Mouse (Mus musculus): ENCODE measurements around the gene Spata45. TPM values are rescaled to one million over a fixed set of nuclear protein-coding genes. Genes with fewer than 3 reads are reported as not detected.

The Spata45 gene
- polyA plus RNA-seq, 2 experiments: not detected

DNA sequence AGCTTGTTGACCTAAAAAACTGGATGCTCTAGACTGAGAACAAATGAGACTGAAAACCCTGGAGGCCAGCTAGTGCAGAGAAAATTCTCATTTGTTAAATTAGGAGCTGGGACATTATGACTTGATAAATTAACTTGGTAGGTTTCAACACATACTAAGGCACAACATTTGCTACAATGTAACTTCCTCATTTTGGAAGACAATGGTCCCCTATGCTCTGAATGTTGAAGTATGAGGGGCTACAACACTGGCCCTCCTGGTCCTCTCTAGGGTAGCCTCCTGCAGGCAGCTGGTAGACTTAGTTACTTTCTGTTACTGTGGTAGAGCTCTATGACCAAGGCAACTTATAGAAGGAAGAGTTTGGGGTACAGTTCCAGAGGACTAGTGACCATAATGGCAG lies 4.9 kb downstream of the Spata45 start:
- TF ChIP-seq CTCF (IDR thresholded peaks at IDR 0.05; ENCODE audit: low read depth) (no peak), EP300 (IDR thresholded peaks at IDR 0.05; ENCODE audit: low read depth) (no peak)
- no peak for DNase-seq (ENCODE audit: low read depth in 3 of 3, low spot score in 3 of 3)
- Histone ChIP-seq H3K27me3 (ENCODE audit: control insufficient read depth, insufficient read depth, low read length) (no peaks in the 10 kb centered on the region), H3K27ac (no peak overlapping the region), H3K4me1 (replicated peaks; ENCODE audit: control insufficient read depth in 2 of 2, insufficient read depth in 2 of 2, low read length in 1 of 2) (peaks cover 0 to 8% of the 10 kb centered on the region in 2 experiments; a peak in 3 of 4 replicates), H3K4me2 (ENCODE audit: low read depth) (no peak overlapping the region), H3K4me3 (ENCODE audit: insufficient read depth in 1 of 2, low read depth in 2 of 2, low read length in 2 of 2) (no peak overlapping the region), H3K9ac (replicated peaks) (no peak overlapping the region), H3K9me3 (ENCODE audit: control insufficient read depth, low read length) (no peaks in the 10 kb centered on the region), H3K36me3 (replicated peaks; ENCODE audit: control insufficient read depth, insufficient read depth, low read depth) (no peaks in the 10 kb centered on the region)
- no peak for ATAC-seq (ENCODE audit: insufficient read depth)

DNA sequence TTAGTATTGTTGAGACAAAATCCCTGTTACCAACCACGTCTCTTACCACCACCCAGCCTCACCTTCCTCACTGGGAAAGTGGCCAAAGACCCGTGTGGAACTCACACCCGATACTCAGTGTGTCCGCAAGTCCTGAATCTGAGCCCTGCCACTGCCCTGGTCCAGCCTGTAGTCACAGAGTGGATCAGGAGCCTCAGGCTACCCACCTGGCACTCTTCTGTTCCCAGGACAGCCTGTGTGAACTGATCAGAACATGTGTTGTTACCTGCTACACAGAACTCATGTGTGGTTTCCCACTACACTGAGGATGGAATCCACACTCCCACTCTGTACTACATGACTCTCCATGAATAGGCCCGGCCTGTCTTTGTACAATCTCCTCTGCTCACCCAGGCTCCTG lies 5.7 kb downstream of the Spata45 start:
- Histone ChIP-seq H3K4me1 (replicated peaks; ENCODE audit: control insufficient read depth in 2 of 2, insufficient read depth in 2 of 2, low read length in 1 of 2) (peaks cover 0 to 8% of the 10 kb centered on the region in 2 experiments; a peak in 3 of 4 replicates), H3K36me3 (replicated peaks; ENCODE audit: control insufficient read depth, insufficient read depth, low read depth) (no peaks in the 10 kb centered on the region), H3K27me3 (ENCODE audit: control insufficient read depth, insufficient read depth, low read length) (no peaks in the 10 kb centered on the region), H3K4me3 (ENCODE audit: insufficient read depth in 1 of 2, low read depth in 2 of 2, low read length in 2 of 2) (no peak overlapping the region), H3K9ac (replicated peaks) (no peak overlapping the region), H3K9me3 (ENCODE audit: control insufficient read depth, low read length) (no peaks in the 10 kb centered on the region), H3K27ac (no peak overlapping the region), H3K4me2 (ENCODE audit: low read depth) (no peak overlapping the region)
- ATAC-seq (ENCODE audit: insufficient read depth): no peak
- TF ChIP-seq EP300 (IDR thresholded peaks at IDR 0.05; ENCODE audit: low read depth) (no peak), CTCF (IDR thresholded peaks at IDR 0.05; ENCODE audit: low read depth) (no peak)
- 67% methylated on average over 5 of the region's 5 CpGs for WGBS (ENCODE audit: insufficient replicate concordance)
- DNase-seq (ENCODE audit: low read depth in 3 of 3, low spot score in 3 of 3): no peak

DNA sequence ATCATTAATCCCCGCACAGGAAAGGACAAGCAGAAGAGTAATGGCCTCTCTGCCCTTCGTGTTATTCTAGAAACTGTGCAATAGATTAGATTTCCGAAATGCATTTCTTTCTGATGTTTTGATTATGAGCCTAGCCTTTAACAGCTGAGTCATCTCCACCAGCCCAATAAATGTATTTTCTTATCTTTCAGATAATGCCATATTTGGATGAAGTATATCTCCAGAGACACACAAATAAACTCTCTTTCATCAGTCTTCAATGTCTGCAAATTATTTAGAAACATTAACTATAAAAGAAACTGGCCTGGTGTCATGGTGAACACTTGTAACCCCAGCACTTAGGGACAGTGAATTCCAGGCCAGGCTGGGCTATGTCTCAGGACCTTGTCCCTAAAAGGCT lies 6.2 kb downstream of the Spata45 start:
- Histone ChIP-seq H3K4me3 (ENCODE audit: insufficient read depth in 1 of 2, low read depth in 2 of 2, low read length in 2 of 2) (no peak overlapping the region), H3K27me3 (ENCODE audit: control insufficient read depth, insufficient read depth, low read length) (no peaks in the 10 kb centered on the region), H3K9me3 (ENCODE audit: control insufficient read depth, low read length) (no peaks in the 10 kb centered on the region), H3K27ac (no peak overlapping the region), H3K4me2 (ENCODE audit: low read depth) (no peak overlapping the region), H3K9ac (replicated peaks) (no peak overlapping the region), H3K36me3 (replicated peaks; ENCODE audit: control insufficient read depth, insufficient read depth, low read depth) (no peaks in the 10 kb centered on the region), H3K4me1 (replicated peaks; ENCODE audit: control insufficient read depth in 2 of 2, insufficient read depth in 2 of 2, low read length in 1 of 2) (peaks cover 0 to 8% of the 10 kb centered on the region in 2 experiments; a peak in 3 of 4 replicates)
- ATAC-seq (ENCODE audit: insufficient read depth) (no peak), DNase-seq (ENCODE audit: low read depth in 3 of 3, low spot score in 3 of 3) (no peak)
- 47% methylated on average over 3 of the region's 3 CpGs for WGBS (ENCODE audit: insufficient replicate concordance)
- TF ChIP-seq CTCF (IDR thresholded peaks at IDR 0.05; ENCODE audit: low read depth): no peak
- TF ChIP-seq EP300 (IDR thresholded peaks at IDR 0.05; ENCODE audit: low read depth): no peak

DNA sequence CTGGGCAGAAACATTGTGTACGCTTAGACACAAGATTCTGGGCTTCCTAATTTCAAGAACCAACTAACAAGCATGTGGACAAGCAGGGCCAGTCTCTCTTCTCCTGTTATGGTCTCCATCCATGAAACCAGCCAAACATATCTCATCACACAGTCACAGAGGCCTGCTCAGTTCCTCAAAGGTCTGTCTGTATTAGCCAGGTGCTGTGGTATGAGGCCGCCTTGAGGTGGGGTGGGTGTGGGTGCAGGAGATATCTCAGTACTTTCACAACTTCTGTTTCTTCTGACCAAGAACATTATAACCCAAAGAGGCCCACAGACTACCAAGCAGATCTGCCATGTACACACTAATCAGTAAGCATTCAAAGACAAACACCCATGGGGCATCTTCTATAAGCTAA lies 8.8 kb downstream of the Spata45 start:
- peaks cover 0 to 8% of the 10 kb centered on the region in 2 experiments; a peak in 3 of 4 replicates for H3K4me1 ChIP-seq (replicated peaks; ENCODE audit: control insufficient read depth in 2 of 2, insufficient read depth in 2 of 2, low read length in 1 of 2)
- ATAC-seq (ENCODE audit: insufficient read depth) (peak; percentile 81), DNase-seq (ENCODE audit: low read depth in 3 of 3, low spot score in 3 of 3) (no peak)
- no peak overlapping the region for H3K4me2 ChIP-seq (ENCODE audit: low read depth)
- TF ChIP-seq CTCF (IDR thresholded peaks at IDR 0.05; ENCODE audit: low read depth) (no peak), EP300 (IDR thresholded peaks at IDR 0.05; ENCODE audit: low read depth) (no peak)
- H3K4me3 ChIP-seq (ENCODE audit: insufficient read depth in 1 of 2, low read depth in 2 of 2, low read length in 2 of 2): no peak overlapping the region
- no peaks in the 10 kb centered on the region for H3K36me3 ChIP-seq (replicated peaks; ENCODE audit: control insufficient read depth, insufficient read depth, low read depth)
- H3K9ac ChIP-seq (replicated peaks): no peak overlapping the region
- H3K27ac ChIP-seq: no peak overlapping the region
- H3K27me3 ChIP-seq (ENCODE audit: control insufficient read depth, insufficient read depth, low read length): no peaks in the 10 kb centered on the region
- 52% methylated on average over 2 of the region's 2 CpGs for WGBS (ENCODE audit: insufficient replicate concordance)
- no peaks in the 10 kb centered on the region for H3K9me3 ChIP-seq (ENCODE audit: control insufficient read depth, low read length)

DNA sequence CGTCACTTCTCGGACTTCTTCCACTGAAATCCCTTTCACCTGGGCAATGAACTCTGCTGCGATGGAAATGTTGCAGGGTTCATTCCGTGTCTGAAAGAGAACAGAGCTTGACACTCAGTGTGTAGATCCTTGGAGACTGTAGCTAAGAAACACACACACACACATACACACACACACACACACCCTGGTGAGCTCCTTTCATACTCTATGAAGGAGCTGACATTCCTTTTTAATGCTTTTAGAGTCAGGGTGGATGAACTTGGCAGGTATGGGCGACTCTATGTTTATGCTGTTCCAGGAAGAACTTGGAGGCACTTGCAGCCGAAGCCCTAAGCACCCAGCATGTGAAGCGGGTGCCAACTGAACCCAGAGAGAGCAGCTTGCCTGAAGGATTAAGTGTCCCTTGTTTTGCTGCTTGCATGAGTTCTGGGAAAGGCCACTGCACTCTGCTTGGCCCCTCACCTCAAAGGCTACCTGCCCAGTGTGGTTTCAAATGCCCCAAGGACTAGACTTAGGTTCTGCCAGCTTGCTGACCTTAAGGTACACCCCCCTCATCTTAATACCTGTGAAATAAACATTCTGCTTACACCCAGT lies 9.9 kb downstream of the Spata45 start:
- TF ChIP-seq CTCF (IDR thresholded peaks at IDR 0.05; ENCODE audit: low read depth) (no peak), EP300 (IDR thresholded peaks at IDR 0.05; ENCODE audit: low read depth) (no peak)
- Histone ChIP-seq H3K4me2 (ENCODE audit: low read depth) (no peak overlapping the region), H3K9ac (replicated peaks) (no peak overlapping the region), H3K4me1 (replicated peaks; ENCODE audit: control insufficient read depth in 2 of 2, insufficient read depth in 2 of 2, low read length in 1 of 2) (peaks cover 0 to 8% of the 10 kb centered on the region in 2 experiments; a peak in 3 of 4 replicates), H3K9me3 (ENCODE audit: control insufficient read depth, low read length) (no peaks in the 10 kb centered on the region), H3K27ac (no peak overlapping the region), H3K4me3 (ENCODE audit: insufficient read depth in 1 of 2, low read depth in 2 of 2, low read length in 2 of 2) (no peak overlapping the region), H3K36me3 (replicated peaks; ENCODE audit: control insufficient read depth, insufficient read depth, low read depth) (no peaks in the 10 kb centered on the region), H3K27me3 (ENCODE audit: control insufficient read depth, insufficient read depth, low read length) (no peaks in the 10 kb centered on the region)
- ATAC-seq (ENCODE audit: insufficient read depth): no peak
- no peak for DNase-seq (ENCODE audit: low read depth in 3 of 3, low spot score in 3 of 3)
- 69% methylated on average over 7 of the region's 7 CpGs for WGBS (ENCODE audit: insufficient replicate concordance)
